Mouse (Mus musculus) mouse trophoblast stem cell (cell line): ENCODE measurements at regions not wholly inside any gene's neighbourhood (a gene's known extent, or its start where the extent isn't known, plus 50 kb on each side); places are given as distances from the start of the nearest gene placed in this dataset.

ENCODE experiments used
- in situ Hi-C, 2 experiments: fragments of 300-500 bp; cut with MseI, MboI; formaldehyde crosslinking; loops; 2 replicates in 1 of 2; 3 replicates in 1 of 2; pipeline ENCODE4 v1.15.1; 2025

GRCm38 (mm10) chr6:11796361-11796760 lies 110.9 kb downstream of the Ndufa4 start:
- in situ Hi-C loops, result loop anchor here (10.0 to 25.0 kb wide), 2 partner anchors 116 to 468 kb away; partner anchors contain the start of genes Ndufa4 (in 2 of the 2) and Phf14 (in 2 of the 2)

DNA sequence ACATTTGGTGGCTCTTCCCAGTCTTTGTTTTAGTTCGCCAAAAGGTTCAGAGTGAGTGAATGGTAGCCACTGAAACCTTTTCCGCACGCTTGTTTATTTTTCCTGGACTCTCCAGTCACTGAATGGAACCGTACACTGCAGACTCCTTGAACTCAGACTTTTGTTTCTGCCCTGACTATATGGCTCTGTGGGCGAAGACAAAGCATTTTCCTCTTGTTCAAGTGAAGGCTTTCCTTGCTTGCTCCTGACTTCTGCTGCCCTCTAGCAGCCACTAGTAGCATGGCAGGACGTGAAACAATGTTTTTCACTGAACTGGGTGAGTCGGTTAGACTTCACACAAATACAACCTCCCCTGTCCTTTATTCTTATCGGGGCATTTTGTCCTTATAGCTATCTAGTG lies 113.9 kb downstream of the Ndufa4 start:
- in situ Hi-C loops, result loop anchor here (10.0 to 25.0 kb wide), 2 partner anchors 119 to 471 kb away; partner anchors contain the start of genes Ndufa4 (in 2 of the 2) and Phf14 (in 2 of the 2)

- in situ Hi-C loops, result loop anchor here (10.0 to 25.0 kb wide), 2 partner anchors 120 to 473 kb away; partner anchors contain the start of genes Ndufa4 (in 2 of the 2) and Phf14 (in 2 of the 2)
These were observed 115.1 kb downstream of the Ndufa4 start for GRCm38 (mm10) chr6:11792186-11792585.

DNA sequence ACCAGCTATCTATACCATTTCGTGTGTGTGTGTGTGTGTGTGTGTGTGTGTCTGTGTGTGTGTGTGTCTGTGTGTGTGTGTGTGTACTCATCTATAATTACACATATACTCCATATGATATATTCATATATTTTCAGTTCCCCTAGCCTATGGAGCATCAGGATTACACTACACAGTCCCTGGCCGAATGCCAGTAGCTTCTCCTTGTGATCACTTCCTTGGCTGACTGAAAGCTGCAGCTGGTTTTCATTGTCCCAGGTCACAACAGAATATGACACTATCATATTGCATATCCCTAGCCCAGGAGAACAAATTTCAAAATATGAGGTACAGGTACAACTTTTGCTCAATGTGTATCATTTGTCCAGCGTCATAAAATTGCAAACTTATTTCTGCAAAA lies 116.2 kb downstream of the Ndufa4 start:
- in situ Hi-C loops, result loop anchor here (10.0 to 25.0 kb wide), 2 partner anchors 121 to 474 kb away; partner anchors contain the start of genes Ndufa4 (in 2 of the 2) and Phf14 (in 2 of the 2)

- in situ Hi-C loops, result no loop called here
These were observed 133.3 kb downstream of the Ndufa4 start for GRCm38 (mm10) chr6:11773992-11774391.

DNA sequence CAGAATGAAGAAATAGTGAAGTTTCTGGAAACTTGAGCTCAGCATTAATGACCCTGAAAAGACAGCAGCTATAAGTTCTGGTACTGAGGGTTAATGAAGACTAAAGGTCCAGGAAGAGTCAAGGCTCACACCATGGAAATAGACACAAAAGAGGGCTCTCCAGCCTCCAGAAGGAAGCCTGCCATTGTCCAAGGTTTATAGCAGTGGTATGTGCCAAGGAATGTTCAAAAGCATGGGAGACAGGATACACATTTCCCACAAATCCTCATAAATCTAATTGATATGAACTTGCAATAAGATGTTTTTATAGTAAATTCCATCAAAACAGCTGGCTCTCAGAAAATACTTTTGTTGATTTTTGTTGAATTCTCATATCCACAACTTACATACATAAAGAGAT lies 144.4 kb downstream of the Ndufa4 start:
- in situ Hi-C loops, result no loop called here

GRCm38 (mm10) chr6:11737667-11738066 lies 169.6 kb downstream of the Ndufa4 start:
- in situ Hi-C loops, result no loop called here

- in situ Hi-C loops, result no loop called here
These were observed 176.2 kb downstream of the Ndufa4 start for GRCm38 (mm10) chr6:11731126-11731525.

GRCm38 (mm10) chr6:11730667-11731066 lies 176.6 kb downstream of the Ndufa4 start:
- in situ Hi-C loops, result no loop called here

- in situ Hi-C loops, result no loop called here
These were observed 179.5 kb downstream of the Ndufa4 start for GRCm38 (mm10) chr6:11727806-11728205.

- in situ Hi-C loops, result no loop called here
These were observed 179.9 kb downstream of the Ndufa4 start for GRCm38 (mm10) chr6:11727370-11727769.

- in situ Hi-C loops, result no loop called here
These were observed 183.8 kb downstream of the Ndufa4 start for GRCm38 (mm10) chr6:11723519-11723918.

- in situ Hi-C loops, result no loop called here
These were observed 187.0 kb downstream of the Ndufa4 start for GRCm38 (mm10) chr6:11720274-11720673.

GRCm38 (mm10) chr6:11710581-11710980 lies 196.7 kb downstream of the Ndufa4 start:
- in situ Hi-C loops, result no loop called here

GRCm38 (mm10) chr6:11709465-11709864 lies 197.8 kb downstream of the Ndufa4 start:
- in situ Hi-C loops, result no loop called here
